Mouse (Mus musculus) erythroblast, adult 5-6 weeks (primary cell): ENCODE data around the gene Cfap69. TPM values are rescaled to one million over a fixed set of nuclear protein-coding genes. Genes with fewer than 3 reads are reported as not detected.
"Not testable (repeated sequence)": the region's sequence is repeated elsewhere in the genome, so short reads cannot be mapped to it uniquely, and the experiment has no call there.

ENCODE experiments used
- ATAC-seq: replicated peaks from 2 replicates; pipeline ENCODE4 v1.8.0; 2016; ENCODE audit warnings: moderate number of reproducible peaks, mild to moderate bottlenecking, moderate TSS enrichment, inconsistent platforms; ENCODE audit not compliant: poor library complexity, low FRiP score, severe bottlenecking
- total RNA-seq, 2 experiments: library from RNA; stranded (forward) in 1 of 2; stranded (reverse) in 1 of 2; fragments of 150-400 nt in 1 of 2; fragments of 200-764, 138-1000 nt in 1 of 2; gene quantifications; 2 replicates each; pipeline versions ENCODE4 v1.2.3 to v1.2.4; 2015 to 2017; ENCODE audit warnings: low replicate concordance in 2 of 2

The Cfap69 gene
- total RNA-seq (2015; ENCODE audit: low replicate concordance) (not detected in 2 replicates), total RNA-seq (2017; ENCODE audit: low replicate concordance) (4.6 TPM in 1 of 2 replicates, not detected in the other)

- no peak for ATAC-seq
These were observed at the start of gene Cfap69 for GRCm38 (mm10) chr5:5663655-5664370. Gene Cfap69, minus strand, starts transcription at chr5:5664239.

- ATAC-seq, result no peak
These were observed 47.0 kb upstream of the Cfap69 start for GRCm38 (mm10) chr5:5711032-5711431.

- no peak for ATAC-seq
These were observed 43.6 kb upstream of the Cfap69 start for GRCm38 (mm10) chr5:5707341-5708278.

GRCm38 (mm10) chr5:5705019-5705418 lies 41.0 kb upstream of the Cfap69 start:
- ATAC-seq, result no peak

- ATAC-seq, result no peak
These were observed 36.3 kb upstream of the Cfap69 start for GRCm38 (mm10) chr5:5700386-5700785.

GRCm38 (mm10) chr5:5698830-5699229 lies 34.8 kb upstream of the Cfap69 start:
- no peak for ATAC-seq

GRCm38 (mm10) chr5:5695401-5695942 lies 31.4 kb upstream of the Cfap69 start:
- ATAC-seq, result no peak

- ATAC-seq, result no peak
These were observed 30.1 kb upstream of the Cfap69 start, which contains the start of gene Steap2 for GRCm38 (mm10) chr5:5693956-5694653. Gene Steap2, minus strand, starts transcription at chr5:5694578.

- no peak for ATAC-seq
These were observed 29.5 kb upstream of the Cfap69 start for GRCm38 (mm10) chr5:5693541-5693955.

- no peak for ATAC-seq
These were observed 28.2 kb upstream of the Cfap69 start for GRCm38 (mm10) chr5:5692167-5692738.

GRCm38 (mm10) chr5:5688945-5689540 lies 25.0 kb upstream of the Cfap69 start:
- no peak for ATAC-seq

- ATAC-seq, result no peak
These were observed 24.2 kb upstream of the Cfap69 start for GRCm38 (mm10) chr5:5688228-5688627.

- ATAC-seq, result no peak
These were observed 22.9 kb upstream of the Cfap69 start for GRCm38 (mm10) chr5:5686973-5687372.

GRCm38 (mm10) chr5:5684946-5685345 lies 20.9 kb upstream of the Cfap69 start:
- not testable (repeated sequence) for ATAC-seq

- ATAC-seq, result no peak
These were observed 19.3 kb upstream of the Cfap69 start for GRCm38 (mm10) chr5:5683292-5683691.

- ATAC-seq, result no peak
These were observed 15.4 kb upstream of the Cfap69 start for GRCm38 (mm10) chr5:5679459-5679858.

- ATAC-seq, result no peak
These were observed 12.0 kb upstream of the Cfap69 start for GRCm38 (mm10) chr5:5676082-5676481.

GRCm38 (mm10) chr5:5668920-5669319 lies 4.9 kb upstream of the Cfap69 start:
- ATAC-seq, result no peak

- ATAC-seq, result no peak
These were observed 410 bp upstream of the Cfap69 start for GRCm38 (mm10) chr5:5664371-5664926.
